Mouse (Mus musculus): ENCODE measurements at regions not wholly inside any gene's neighbourhood (a gene's known extent, or its start where the extent isn't known, plus 50 kb on each side); places are given as distances from the start of the nearest gene placed in this dataset.

GRCm38 (mm10) chr4:12837097-12837426, 665.2 kb upstream of the Fam92a start:
- DNase-seq (ENCODE audit: low read depth): no peak

- DNase-seq (ENCODE audit: low read depth): no peak
These were observed 664.7 kb upstream of the Fam92a start for GRCm38 (mm10) chr4:12836326-12837096.

GRCm38 (mm10) chr4:12826419-12826818, 654.6 kb upstream of the Fam92a start:
- no peak for DNase-seq (ENCODE audit: low read depth)

- DNase-seq (ENCODE audit: low read depth): no peak
These were observed 642.4 kb upstream of the Fam92a start for GRCm38 (mm10) chr4:12814251-12814650.

GRCm38 (mm10) chr4:12801186-12801585, 629.4 kb upstream of the Fam92a start:
- DNase-seq (ENCODE audit: low read depth): no peak

GRCm38 (mm10) chr4:12799564-12799963, 627.7 kb upstream of the Fam92a start:
- DNase-seq (ENCODE audit: low read depth): no peak

- no peak for DNase-seq (ENCODE audit: low read depth)
These were observed 621.1 kb upstream of the Fam92a start for GRCm38 (mm10) chr4:12792764-12793422.

- DNase-seq (ENCODE audit: low read depth): no peak
These were observed 620.2 kb upstream of the Fam92a start for GRCm38 (mm10) chr4:12791786-12792674.

- DNase-seq (ENCODE audit: low read depth): no peak
These were observed 614.0 kb upstream of the Fam92a start for GRCm38 (mm10) chr4:12785840-12786239.

GRCm38 (mm10) chr4:12784479-12784878, 612.7 kb upstream of the Fam92a start:
- no peak for DNase-seq (ENCODE audit: low read depth)

- DNase-seq (ENCODE audit: low read depth): no peak
These were observed 612.3 kb upstream of the Fam92a start for GRCm38 (mm10) chr4:12784068-12784467.

- no peak for DNase-seq (ENCODE audit: low read depth)
These were observed 610.4 kb upstream of the Fam92a start for GRCm38 (mm10) chr4:12781969-12782904.

GRCm38 (mm10) chr4:12780254-12780653, 608.4 kb upstream of the Fam92a start:
- peak; percentile 9 for DNase-seq (ENCODE audit: low read depth)

GRCm38 (mm10) chr4:12779211-12779610, 607.4 kb upstream of the Fam92a start:
- no peak for DNase-seq (ENCODE audit: low read depth)

- DNase-seq (ENCODE audit: low read depth): peak; percentile 13
These were observed 606.3 kb upstream of the Fam92a start for GRCm38 (mm10) chr4:12778163-12778562.

- no peak for DNase-seq (ENCODE audit: low read depth)
These were observed 604.4 kb upstream of the Fam92a start for GRCm38 (mm10) chr4:12776217-12776578.

- no peak for DNase-seq (ENCODE audit: low read depth)
These were observed 603.9 kb upstream of the Fam92a start for GRCm38 (mm10) chr4:12775524-12776216.

GRCm38 (mm10) chr4:12775090-12775489, 603.3 kb upstream of the Fam92a start:
- no peak for DNase-seq (ENCODE audit: low read depth)

- no peak for DNase-seq (ENCODE audit: low read depth)
These were observed 602.9 kb upstream of the Fam92a start for GRCm38 (mm10) chr4:12774671-12775070.

- DNase-seq (ENCODE audit: low read depth): no peak
These were observed 601.4 kb upstream of the Fam92a start for GRCm38 (mm10) chr4:12773201-12773600.

Measured in naive thymus-derived CD4-positive, alpha-beta T cell, adult 2 months (primary cell).